Mouse (Mus musculus) cerebellum, adult 2 months (tissue): ENCODE measurements around the gene Bmp3. TPM values are rescaled to one million over a fixed set of nuclear protein-coding genes. Genes with fewer than 3 reads are reported as not detected.

Experiments used
- DNase-seq, 2 experiments: peaks; one replicate each; pipeline ENCODE4 v3.0.0; 2021
- H3K27ac ChIP-seq: fragments of 200-500 bp; 2 replicates; pipeline ENCODE4 v1.5.1; 2012; ENCODE audit warnings: low read length, control low read depth, inconsistent platforms; ENCODE audit not compliant: insufficient read depth
- H3K27me3 ChIP-seq: fragments of 200-500 bp; 2 replicates; pipeline ENCODE4 v1.6.1; 2012; ENCODE audit warnings: inconsistent platforms, mild to moderate bottlenecking, low read length, moderate library complexity; ENCODE audit not compliant: control insufficient read depth, insufficient read depth
- H3K4me1 ChIP-seq: fragments of 200-500 bp; 2 replicates; pipeline ENCODE4 v1.6.1; 2011; ENCODE audit warnings: low read length; ENCODE audit not compliant: control insufficient read depth, insufficient read depth
- H3K4me3 ChIP-seq: fragments of 200-500 bp; replicated peaks from 2 replicates; pipeline ENCODE3; 2011; ENCODE audit warnings: mild to moderate bottlenecking, low read depth, low read length, control low read depth; ENCODE audit not compliant: insufficient read depth
- CTCF ChIP-seq: fragments of 200-500 bp; IDR thresholded peaks from 2 replicates; pipeline ENCODE4 v1.5.1; 2011; ENCODE audit warnings: low read depth, mild to moderate bottlenecking, control low read depth, low read length, moderate library complexity, borderline replicate concordance; ENCODE audit not compliant: insufficient read depth
- POLR2A ChIP-seq: fragments of 200-500 bp; IDR thresholded peaks from 2 replicates; pipeline ENCODE4 v1.6.1; 2011; ENCODE audit warnings: low read length, control low read depth, borderline replicate concordance; ENCODE audit not compliant: insufficient read depth
- WGBS: fragments of 180-500 bp; shearing (Covaris S2); methylation state at CpG from one replicate; pipeline ENCODE4 v1.1.7; 2018; 5-methylcytosine and 5-hydroxymethylcytosine counted together
- polyA plus RNA-seq: library from polyadenylated mRNA; depleted of rRNA; stranded (reverse); fragments of >200 nt; gene quantifications from 2 replicates; pipeline ENCODE4 v1.2.3, GENCODE M21; 2012; rRNA removed

Gene Bmp3
- 0.13 and 0.23 TPM in 2 replicates for polyA plus RNA-seq

- Histone ChIP-seq H3K4me1 (no peaks in the 10 kb centered on the region), H3K4me3 (peak within 1 kb of the TSS; percentile 17), H3K27me3 (peaks cover 1% of the 10 kb centered on the region; the same call in 1 of the 2 replicates), H3K27ac (no peak within 1 kb of the TSS)
- no peak for TF ChIP-seq CTCF
- TF ChIP-seq POLR2A, result no peak
- WGBS, result 11% methylated on average over 10 of the region's 10 CpGs
- DNase-seq, result no peak
These were observed at the start of gene Bmp3 for GRCm38 (mm10) chr5:98854264-98854626. TSS of gene Bmp3 (plus strand) at chr5:98854415.

GRCm38 (mm10) chr5:98804761-98805160 is 49.5 kb upstream of the Bmp3 start:
- H3K27me3 ChIP-seq, result no peaks in the 10 kb centered on the region
- H3K4me1 ChIP-seq, result no peaks in the 10 kb centered on the region
- WGBS, result 34% methylated on average over 6 of the region's 6 CpGs
- H3K4me3 ChIP-seq, result no peak overlapping the region
- H3K27ac ChIP-seq, result no peak overlapping the region
- no peak for TF ChIP-seq POLR2A
- no peak for TF ChIP-seq CTCF
- DNase-seq, result no peak

DNA sequence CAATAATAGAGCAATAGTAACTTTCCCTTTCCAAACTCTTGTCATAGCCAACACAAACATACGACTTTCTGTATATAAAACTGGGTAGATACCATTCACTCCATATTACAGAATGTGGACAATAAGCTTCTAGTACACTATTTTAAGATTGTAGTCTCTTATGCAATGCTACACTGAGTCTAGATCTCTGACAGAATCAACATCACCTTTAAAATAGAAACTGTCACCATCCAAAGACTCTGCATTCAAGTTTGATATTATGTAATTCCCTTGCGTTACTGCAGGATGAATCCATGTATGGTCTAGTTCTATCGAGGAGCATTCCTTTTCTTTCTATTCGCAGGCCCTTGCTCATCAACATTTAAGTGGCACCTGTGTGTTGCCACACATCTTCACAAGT is 47.7 kb upstream of the Bmp3 start:
- no peaks in the 10 kb centered on the region for H3K4me1 ChIP-seq
- no peak for DNase-seq
- 96% methylated on average over 4 of the region's 4 CpGs for WGBS

GRCm38 (mm10) chr5:98807022-98807421 is 47.2 kb upstream of the Bmp3 start:
- 10% methylated on average over 7 of the region's 7 CpGs for WGBS
- Histone ChIP-seq H3K4me1 (no peaks in the 10 kb centered on the region), H3K27me3 (no peaks in the 10 kb centered on the region), H3K4me3 (no peak overlapping the region), H3K27ac (no peak overlapping the region)
- TF ChIP-seq POLR2A (no peak), CTCF (no peak)
- DNase-seq, result peak in 1 of 2 experiments; percentile 1

More for the DNA sequence above, 47.7 kb upstream of the Bmp3 start:
- no peak overlapping the region for H3K4me3 ChIP-seq
- no peaks in the 10 kb centered on the region for H3K27me3 ChIP-seq
- no peak for TF ChIP-seq POLR2A
- TF ChIP-seq CTCF, result no peak
- H3K27ac ChIP-seq, result no peak overlapping the region

- no peak for TF ChIP-seq CTCF
- no peak for TF ChIP-seq POLR2A
- H3K27ac ChIP-seq, result no peak overlapping the region
- 61% methylated on average over 9 of the region's 9 CpGs for WGBS
- H3K4me3 ChIP-seq, result no peak overlapping the region
- H3K27me3 ChIP-seq, result no peaks in the 10 kb centered on the region
- DNase-seq, result no peak
- H3K4me1 ChIP-seq, result no peaks in the 10 kb centered on the region
These were observed 46.3 kb upstream of the Bmp3 start for GRCm38 (mm10) chr5:98807953-98808352.

DNA sequence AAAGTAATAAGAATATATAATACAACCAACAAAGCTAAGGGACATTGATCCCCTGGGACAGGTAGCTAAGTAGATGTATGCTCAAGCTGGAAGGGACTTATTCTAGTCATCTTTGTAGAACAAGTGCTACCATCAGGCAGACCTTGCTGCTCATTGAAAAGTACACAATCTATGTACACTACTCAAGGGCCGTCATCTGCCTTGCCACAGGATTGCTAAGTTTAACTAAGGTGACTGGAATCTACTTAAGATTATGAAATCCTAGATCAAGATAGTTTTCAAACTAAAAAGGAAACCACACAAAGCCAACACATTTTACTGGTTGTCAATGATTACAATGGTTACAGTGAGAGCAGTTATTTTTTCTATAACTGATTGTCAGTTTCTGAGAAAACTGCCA is 41.8 kb upstream of the Bmp3 start:
- TF ChIP-seq CTCF, result no peak
- no peak for TF ChIP-seq POLR2A
- 98% methylated on average over 1 of the region's 1 CpGs for WGBS
- no peaks in the 10 kb centered on the region for H3K27me3 ChIP-seq

DNA sequence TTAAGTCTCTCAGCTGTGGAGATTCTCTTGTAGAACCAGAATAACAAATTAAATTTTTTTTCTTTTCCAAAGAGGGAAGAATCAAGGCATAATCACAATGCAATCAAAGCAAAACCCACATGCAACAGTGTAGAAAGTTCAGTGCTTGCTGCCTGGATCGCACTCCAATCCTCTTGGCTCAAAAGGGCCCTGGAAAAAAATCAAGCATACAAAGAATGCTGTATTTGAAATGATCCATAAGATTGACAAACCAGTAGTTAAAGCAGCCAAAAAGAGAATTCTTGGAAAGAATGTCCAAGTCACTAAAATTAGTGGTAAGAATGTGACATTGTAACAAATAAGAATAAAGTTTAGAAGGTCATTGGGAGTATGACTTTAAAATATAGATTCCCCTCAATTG is 38.9 kb upstream of the Bmp3 start:
- no peaks in the 10 kb centered on the region for H3K4me1 ChIP-seq
- no peak overlapping the region for H3K4me3 ChIP-seq
- no peak for DNase-seq
- no peak overlapping the region for H3K27ac ChIP-seq
- 78% methylated on average over 1 of the region's 1 CpGs for WGBS
- no peak for TF ChIP-seq CTCF
- no peak for TF ChIP-seq POLR2A
- no peaks in the 10 kb centered on the region for H3K27me3 ChIP-seq

More for the DNA sequence above, 41.8 kb upstream of the Bmp3 start:
- H3K4me3 ChIP-seq, result no peak overlapping the region
- no peak overlapping the region for H3K27ac ChIP-seq
- no peaks in the 10 kb centered on the region for H3K4me1 ChIP-seq
- DNase-seq, result no peak

DNA sequence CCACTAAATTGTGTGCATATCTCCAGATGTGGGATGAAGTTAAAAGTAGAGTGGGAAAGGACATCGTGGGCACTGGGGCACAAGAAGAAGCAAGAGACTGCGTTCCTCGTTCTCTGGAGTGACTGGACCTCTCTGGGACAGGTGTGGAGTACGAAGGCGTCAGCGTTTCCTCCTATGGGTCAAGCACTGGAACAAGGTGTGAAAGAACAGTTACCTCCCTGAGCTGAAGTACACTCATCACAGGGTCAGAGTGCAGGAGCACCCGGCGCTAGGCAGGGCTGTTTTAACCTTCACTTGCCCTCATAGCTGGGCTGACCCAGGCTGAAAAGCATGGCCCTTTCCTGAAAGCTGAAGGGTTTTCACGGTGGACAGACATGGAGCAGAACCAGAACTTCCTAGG is 20.5 kb upstream of the Bmp3 start:
- Histone ChIP-seq H3K4me3 (no peak overlapping the region), H3K4me1 (no peaks in the 10 kb centered on the region), H3K27ac (no peak overlapping the region), H3K27me3 (no peaks in the 10 kb centered on the region)
- TF ChIP-seq POLR2A (no peak), CTCF (no peak)
- no peak for DNase-seq
- WGBS, result 84% methylated on average over 9 of the region's 9 CpGs

GRCm38 (mm10) chr5:98834300-98834699 is 19.9 kb upstream of the Bmp3 start:
- whole genome bisulfite sequencing, result 86% methylated on average over 6 of the region's 6 CpGs
- H3K27me3 ChIP-seq, result no peaks in the 10 kb centered on the region
- no peak for DNase-seq
- H3K4me1 ChIP-seq, result no peaks in the 10 kb centered on the region
- no peak overlapping the region for H3K27ac ChIP-seq
- H3K4me3 ChIP-seq, result no peak overlapping the region
- no peak for TF ChIP-seq POLR2A
- no peak for TF ChIP-seq CTCF
